Mouse (Mus musculus) heart, adult 2 months (tissue): Measurements from ENCODE around the gene Wnt5a. TPM values are rescaled to one million over a fixed set of nuclear protein-coding genes. Genes with fewer than 3 reads are reported as not detected.

Experiments used
- DNase-seq, 2 experiments: peaks; one replicate each; pipeline ENCODE4 v3.0.0; 2021
- H3K27ac ChIP-seq: fragments of 200-600 bp; 2 replicates; pipeline ENCODE4 v1.8.1; 2022
- H3K27me3 ChIP-seq: fragments of 200-500 bp; 2 replicates; pipeline ENCODE4 v1.6.1; 2012; ENCODE audit warnings: mild to moderate bottlenecking, low read length, inconsistent platforms, mixed read lengths; ENCODE audit not compliant: control insufficient read depth, insufficient read depth
- H3K36me3 ChIP-seq: fragments of 200-500 bp; 2 replicates; pipeline ENCODE4 v1.6.1; 2012; ENCODE audit warnings: low read length, inconsistent platforms; ENCODE audit not compliant: control insufficient read depth, insufficient read depth
- H3K4me1 ChIP-seq: fragments of 200-500 bp; 2 replicates; pipeline ENCODE4 v1.6.1; 2011; ENCODE audit warnings: low read length; ENCODE audit not compliant: control insufficient read depth, insufficient read depth
- H3K4me3 ChIP-seq: fragments of 200-600 bp; 2 replicates; pipeline ENCODE4 v1.8.1; 2022
- H3K79me2 ChIP-seq: fragments of 200-500 bp; replicated peaks from 2 replicates; pipeline ENCODE4 v1.6.1; 2012; ENCODE audit warnings: mild to moderate bottlenecking, inconsistent platforms, low read length, moderate library complexity, mixed read lengths; ENCODE audit not compliant: control insufficient read depth, insufficient read depth
- H3K9ac ChIP-seq: fragments of 200-500 bp; 2 replicates; pipeline ENCODE4 v1.6.1; 2012; ENCODE audit warnings: low read depth, mild to moderate bottlenecking, control low read depth, inconsistent platforms, low read length, mixed read lengths
- CTCF ChIP-seq: fragments of 200-600 bp; IDR thresholded peaks from 2 replicates; pipeline ENCODE4 v1.8.1; 2022; ENCODE audit warnings: antibody characterized with exemption, mild to moderate bottlenecking, moderate library complexity
- EP300 ChIP-seq: fragments of 200-500 bp; IDR thresholded peaks from 2 replicates; pipeline ENCODE4 v1.6.1; 2011; ENCODE audit warnings: low read depth, low read length, control low read depth; ENCODE audit not compliant: insufficient read depth
- POLR2A ChIP-seq: fragments of 200-500 bp; IDR thresholded peaks from 2 replicates; pipeline ENCODE4 v1.6.1; 2011; ENCODE audit warnings: mild to moderate bottlenecking, low read depth, low read length, control low read depth; ENCODE audit not compliant: insufficient read depth
- WGBS: fragments of 180-500 bp; shearing (Covaris S2); methylation state at CpG from one replicate; pipeline ENCODE4 v1.1.7; 2018; 5-methylcytosine and 5-hydroxymethylcytosine counted together
- intact Hi-C: fragments of 180-260 bp; cut with DNase I; formaldehyde crosslinking; loops from one replicate; pipeline ENCODE4 v1.15.1; 2025
- polyA plus RNA-seq: library from polyadenylated mRNA; depleted of rRNA; stranded (reverse); fragments of >200 nt; gene quantifications from 2 replicates; pipeline ENCODE4 v1.2.3, GENCODE M21; 2012
- total RNA-seq, 2 experiments: library from RNA; stranded (reverse); gene quantifications; 2 replicates each; pipeline ENCODE4 v1.2.3; 2021

Gene Wnt5a
- total and polyA plus RNA-seq, 3 experiments = 5.0 to 15.5 (median 13.8) TPM

GRCm38 (mm10) chr14:28475012-28475411 lies 29.5 kb upstream of the Wnt5a start:
- H3K27ac ChIP-seq = no peak overlapping the region
- H3K9ac ChIP-seq = no peak overlapping the region
- TF ChIP-seq POLR2A (no peak), EP300 (no peak), CTCF (no peak)
- intact Hi-C loops = no loop called here
- no peaks in the 10 kb centered on the region for H3K79me2 ChIP-seq
- no peak for DNase-seq
- WGBS = 62% methylated on average over 3 of the region's 3 CpGs
- H3K27me3 ChIP-seq = no peaks in the 10 kb centered on the region
- no peak overlapping the region for H3K4me3 ChIP-seq
- no peaks in the 10 kb centered on the region for H3K4me1 ChIP-seq
- no peaks in the 10 kb centered on the region for H3K36me3 ChIP-seq

- DNase-seq = no peak
- H3K27ac ChIP-seq = no peak overlapping the region
- H3K27me3 ChIP-seq = no peaks in the 10 kb centered on the region
- no peak overlapping the region for H3K4me3 ChIP-seq
- H3K36me3 ChIP-seq = no peaks in the 10 kb centered on the region
- no peak for TF ChIP-seq CTCF
- TF ChIP-seq POLR2A = no peak
- no peak for TF ChIP-seq EP300
- H3K4me1 ChIP-seq = no peaks in the 10 kb centered on the region
- no peaks in the 10 kb centered on the region for H3K79me2 ChIP-seq
- no peak overlapping the region for H3K9ac ChIP-seq
- 33% methylated on average over 7 of the region's 7 CpGs for WGBS
- intact Hi-C loops = no loop called here
Measured at GRCm38 (mm10) chr14:28475421-28475820, 29.1 kb upstream of the Wnt5a start.

- Histone ChIP-seq H3K79me2 (no peaks in the 10 kb centered on the region), H3K4me3 (no peak overlapping the region), H3K27me3 (no peaks in the 10 kb centered on the region), H3K4me1 (no peaks in the 10 kb centered on the region), H3K27ac (no peak overlapping the region), H3K9ac (no peak overlapping the region), H3K36me3 (no peaks in the 10 kb centered on the region)
- DNase-seq = no peak
- 56% methylated on average over 3 of the region's 3 CpGs for WGBS
- intact Hi-C loops = no loop called here
- no peak for TF ChIP-seq EP300
- no peak for TF ChIP-seq POLR2A
- no peak for TF ChIP-seq CTCF
Measured at GRCm38 (mm10) chr14:28476746-28477145, 27.8 kb upstream of the Wnt5a start.

GRCm38 (mm10) chr14:28480866-28481265 lies 23.7 kb upstream of the Wnt5a start:
- no peaks in the 10 kb centered on the region for H3K79me2 ChIP-seq
- no peaks in the 10 kb centered on the region for H3K4me1 ChIP-seq
- H3K9ac ChIP-seq = no peak overlapping the region
- H3K27ac ChIP-seq = no peak overlapping the region
- no peak overlapping the region for H3K4me3 ChIP-seq
- intact Hi-C loops = no loop called here
- 54% methylated on average over 1 of the region's 1 CpGs for WGBS
- TF ChIP-seq CTCF (no peak), POLR2A (no peak), EP300 (no peak)
- no peaks in the 10 kb centered on the region for H3K27me3 ChIP-seq
- H3K36me3 ChIP-seq = no peaks in the 10 kb centered on the region
- no peak for DNase-seq

GRCm38 (mm10) chr14:28493806-28494205 lies 10.7 kb upstream of the Wnt5a start:
- H3K4me1 ChIP-seq = no peaks in the 10 kb centered on the region
- no peaks in the 10 kb centered on the region for H3K79me2 ChIP-seq
- DNase-seq = no peak
- 0 out of 2 replicates have a peak, but pooled peaks cover 2% of the 10 kb centered on the region for H3K27me3 ChIP-seq
- no peak overlapping the region for H3K27ac ChIP-seq
- intact Hi-C loops = no loop called here
- 91% methylated on average over 4 of the region's 4 CpGs for WGBS
- H3K36me3 ChIP-seq = no peaks in the 10 kb centered on the region
- no peak for TF ChIP-seq POLR2A
- TF ChIP-seq CTCF = no peak
- TF ChIP-seq EP300 = no peak
- no peak overlapping the region for H3K4me3 ChIP-seq
- no peak overlapping the region for H3K9ac ChIP-seq

GRCm38 (mm10) chr14:28494273-28494672 lies 10.3 kb upstream of the Wnt5a start:
- intact Hi-C loops = no loop called here
- Histone ChIP-seq H3K4me1 (no peaks in the 10 kb centered on the region), H3K79me2 (no peaks in the 10 kb centered on the region), H3K27me3 (0 out of 2 replicates have a peak, but pooled peaks cover 2% of the 10 kb centered on the region), H3K27ac (no peak overlapping the region), H3K36me3 (no peaks in the 10 kb centered on the region), H3K9ac (no peak overlapping the region), H3K4me3 (no peak overlapping the region)
- TF ChIP-seq EP300 (no peak), CTCF (no peak), POLR2A (no peak)
- no peak for DNase-seq
- 88% methylated on average over 5 of the region's 5 CpGs for WGBS
